Mouse (Mus musculus): ENCODE results near the gene Dcaf6.

GRCm38 (mm10) chr1:165330859-165331258, 129.4 kb downstream of the Dcaf6 start:
- no peak for TF ChIP-seq GATA1 (IDR thresholded peaks at IDR 0.05; ENCODE audit: low read depth, low read length)
- no peak for TF ChIP-seq TBP (IDR thresholded peaks at IDR 0.05; ENCODE audit: low read depth, low read length)
- TF ChIP-seq ZMIZ1 (IDR thresholded peaks at IDR 0.05; ENCODE audit: low read depth, low read length): no peak
- TF ChIP-seq NELFE (IDR thresholded peaks at IDR 0.05; ENCODE audit: low read depth, low read length): no peak
- TF ChIP-seq ETS1 (IDR thresholded peaks at IDR 0.05; ENCODE audit: low read depth, low read length): no peak
- TF ChIP-seq CTCF (IDR thresholded peaks at IDR 0.05 in 2 of 3, conservative IDR thresholded peaks at IDR 0.05 in 1 of 3; ENCODE audit: control insufficient read depth in 1 of 3, insufficient read depth in 1 of 3, low read depth in 2 of 3, low read length in 3 of 3, poor library complexity in 1 of 3, severe bottlenecking in 1 of 3): no peak
- TF ChIP-seq MAX (IDR thresholded peaks at IDR 0.05; ENCODE audit: low read length): no peak
- TF ChIP-seq MAFK (IDR thresholded peaks at IDR 0.05; ENCODE audit: borderline replicate concordance, low read depth, low read length): no peak
- TF ChIP-seq POLR2A (IDR thresholded peaks at IDR 0.05; ENCODE audit: control insufficient read depth in 1 of 2, insufficient read depth in 1 of 2, low read depth in 1 of 2, low read length in 2 of 2, poor library complexity in 1 of 2): no peak
- no peak for TF ChIP-seq ZNF384 (IDR thresholded peaks at IDR 0.05; ENCODE audit: low read depth, low read length)
- no peak for TF ChIP-seq MXI1 (IDR thresholded peaks at IDR 0.05; ENCODE audit: low read depth, low read length)
